Mouse (Mus musculus): ENCODE data around the gene Gm12394.

DNA sequence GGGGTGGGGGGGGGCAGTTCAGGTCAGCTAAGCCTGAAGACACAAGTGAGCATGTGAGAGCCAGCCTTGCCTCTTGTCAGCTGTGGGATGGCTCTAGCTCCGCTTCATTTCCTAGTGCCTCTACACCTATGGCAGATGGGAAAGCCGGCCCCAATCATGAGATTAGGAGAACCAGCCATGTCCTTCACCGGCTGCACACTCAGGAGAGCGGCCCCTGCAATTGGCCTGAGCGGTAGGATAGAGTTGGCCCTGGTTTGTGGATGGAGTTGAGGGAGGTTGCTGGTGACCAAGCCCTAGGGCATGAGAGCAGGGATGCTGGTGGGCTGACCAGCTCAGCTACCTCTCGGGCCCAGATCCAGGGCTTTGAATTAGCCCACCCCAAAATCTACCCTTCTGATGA, 32.2 kb upstream of the Gm12394 start:
- no peak for TF ChIP-seq CTCF (IDR thresholded peaks at IDR 0.05)
- TF ChIP-seq EP300 (IDR thresholded peaks at IDR 0.05): no peak

Measured in lung, postnatal 0 days (tissue).